8 mouse cellular contexts compared by ENCODE assay signal in the genomic region with DNA sequence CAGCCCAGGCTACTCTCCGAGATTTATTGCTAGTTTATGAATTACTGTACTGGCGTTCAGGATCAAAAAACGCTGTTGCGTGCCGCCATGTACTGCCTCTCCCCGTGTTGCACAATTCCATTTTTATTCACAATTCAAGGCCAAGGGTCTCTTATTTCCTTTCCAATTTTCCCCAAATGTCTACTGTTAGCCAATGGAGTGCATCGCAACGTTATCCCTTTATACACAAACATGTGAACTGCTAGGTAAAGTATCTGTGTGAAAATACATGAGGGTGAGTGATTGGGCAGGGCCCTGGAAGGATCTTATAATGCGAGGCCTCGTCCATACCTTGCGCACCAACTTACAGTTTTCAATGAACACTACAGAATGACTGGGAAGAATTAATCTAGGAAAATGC. TPM values are rescaled to one million over a fixed set of nuclear protein-coding genes. Genes with fewer than 3 reads are reported as not detected.
DNase-seq lines count a peak whose midpoint lies in the region; ATAC-seq lines count a peak whose summit lies in the region.

No protein-coding gene starts in this region.

- peak overlapping the region; percentile 95 for H3K9ac ChIP-seq in kidney, embryonic 16.5 days (replicated peaks; ENCODE audit: low read length)
- H3K9ac ChIP-seq in hindbrain, embryonic 11.5 days (ENCODE audit: low read depth, low read length) = peak overlapping the region; percentile 77

- WGBS in kidney, embryonic 16.5 days = 20% methylated on average over 11 of the region's 11 CpGs
- WGBS in hindbrain, embryonic 11.5 days = 51% methylated on average over 11 of the region's 11 CpGs
- 54% methylated on average over 11 of the region's 11 CpGs for whole genome bisulfite sequencing in midbrain, embryonic 10.5 days

- H3K4me2 ChIP-seq in kidney, embryonic 16.5 days (replicated peaks; ENCODE audit: low read depth, low read length) = peak overlapping the region; percentile 53
- H3K4me2 ChIP-seq in hindbrain, embryonic 11.5 days (replicated peaks; ENCODE audit: low read depth, low read length) = peak overlapping the region; percentile 43

- peaks cover 10% of the 10 kb centered on the region for H3K4me1 ChIP-seq in kidney, embryonic 16.5 days (ENCODE audit: insufficient read depth, low read length)
- peaks cover 4% of the 10 kb centered on the region; the same call in 1 of the 2 replicates for H3K4me1 ChIP-seq in brown adipose tissue, adult 24 weeks (ENCODE audit: control insufficient read depth, insufficient read depth, insufficient read length, low read length)
- no peaks in the 10 kb centered on the region for H3K4me1 ChIP-seq in hindbrain, embryonic 11.5 days (replicated peaks; ENCODE audit: control insufficient read depth, insufficient read depth, low read length)
- H3K4me1 ChIP-seq in midbrain, embryonic 10.5 days = peaks cover 10% of the 10 kb centered on the region

- H3K9me3 ChIP-seq in kidney, embryonic 16.5 days (ENCODE audit: low read length) = no peaks in the 10 kb centered on the region
- H3K9me3 ChIP-seq in hindbrain, embryonic 11.5 days (ENCODE audit: control insufficient read depth, low read length) = no peaks in the 10 kb centered on the region
- H3K9me3 ChIP-seq in midbrain, embryonic 10.5 days (replicated peaks) = no peaks in the 10 kb centered on the region

- H3K36me3 ChIP-seq in kidney, embryonic 16.5 days (ENCODE audit: insufficient read depth, low read length) = peaks cover 12% of the 10 kb centered on the region
- H3K36me3 ChIP-seq in hindbrain, embryonic 11.5 days (ENCODE audit: control insufficient read depth, insufficient read depth, low read length) = 0 out of 2 replicates have a peak, but pooled peaks cover 4% of the 10 kb centered on the region
- peaks cover 50% of the 10 kb centered on the region for H3K36me3 ChIP-seq in midbrain, embryonic 10.5 days

- H3K27ac ChIP-seq in kidney, embryonic 16.5 days (ENCODE audit: low read length) = no peak overlapping the region
- no peak overlapping the region; the same call in 1 of the 2 replicates for H3K27ac ChIP-seq in brown adipose tissue, adult 24 weeks (replicated peaks; ENCODE audit: low read depth, low read length)
- no peak overlapping the region for H3K27ac ChIP-seq in hindbrain, embryonic 11.5 days (ENCODE audit: low read depth, low read length)
- peak overlapping the region; percentile 96 for H3K27ac ChIP-seq in midbrain, embryonic 10.5 days (replicated peaks)

- H3K4me3 ChIP-seq in kidney, embryonic 16.5 days (ENCODE audit: low read length) = peak overlapping the region; percentile 91
- peak overlapping the region; percentile 78 for H3K4me3 ChIP-seq in brown adipose tissue, adult 24 weeks (ENCODE audit: insufficient read depth, low read depth, low read length)
- H3K4me3 ChIP-seq in hindbrain, embryonic 11.5 days (ENCODE audit: low read depth, low read length) = peak overlapping the region; percentile 67
- peak overlapping the region; percentile 86 for H3K4me3 ChIP-seq in midbrain, embryonic 10.5 days

- DNase-seq in kidney, adult 18-20 months = no peak
- peak; percentile 34 for DNase-seq in hindbrain, embryonic 11.5 days (ENCODE audit: low spot score)
- peak; percentile 18 for DNase-seq in midbrain, embryonic 10.5 days (ENCODE audit: low spot score)
- DNase-seq in thymus, postnatal 14 days = no peak
- DNase-seq in urinary bladder, postnatal 4 days (ENCODE audit: low spot score in 2 of 2) = no peak
- DNase-seq in urinary bladder, adult 2 months (ENCODE audit: low spot score) = no peak

- no peak for ATAC-seq in kidney, embryonic 16.5 days (ENCODE audit: low FRiP score, low TSS enrichment)
- no peak for ATAC-seq in hindbrain, embryonic 11.5 days (ENCODE audit: low FRiP score)

- H3K27me3 ChIP-seq in kidney, embryonic 16.5 days (ENCODE audit: insufficient read depth, low read length) = no peaks in the 10 kb centered on the region
- H3K27me3 ChIP-seq in hindbrain, embryonic 11.5 days (ENCODE audit: control insufficient read depth, insufficient read depth, low read length) = no peaks in the 10 kb centered on the region
- H3K27me3 ChIP-seq in midbrain, embryonic 10.5 days (ENCODE audit: low read depth, poor library complexity, severe bottlenecking) = no peaks in the 10 kb centered on the region

RNA-seq across cellular contexts. Expression of a gene that starts 0.9 kb away (rescaled TPM):
- polyA plus RNA-seq in kidney, embryonic 16.5 days (2015; fragmentation: Nextera tagmentation; extraction: Ambion mirVana) = 77.6 and 91.8 TPM in 2 replicates
- polyA plus RNA-seq in brown adipose tissue, adult 24 weeks (2012; ENCODE audit: insufficient read depth, insufficient read length, missing spikeins) = 11.4 and 17.1 TPM in 2 replicates
- 78.1 and 85.9 TPM in 2 replicates for polyA plus RNA-seq in hindbrain, embryonic 11.5 days (2014; fragmentation: Nextera tagmentation; extraction: Ambion mirVana)
- 91.0 and 91.6 TPM in 2 replicates for polyA plus RNA-seq in midbrain, embryonic 10.5 days (2016; fragmentation: Nextera tagmentation; extraction: Ambion mirVana)
- 57.6 and 72.1 TPM in 2 replicates for polyA plus RNA-seq in urinary bladder, adult 2 months (2012; rRNA removed)

RNA-seq across cellular contexts. Expression of a gene that starts 31.6 kb away (rescaled TPM):
- 1.3 and 1.6 TPM in 2 replicates for polyA plus RNA-seq in kidney, embryonic 16.5 days (2015; fragmentation: Nextera tagmentation; extraction: Ambion mirVana)
- not detected in 2 replicates for polyA plus RNA-seq in brown adipose tissue, adult 24 weeks (2012; ENCODE audit: insufficient read depth, insufficient read length, missing spikeins)
- polyA plus RNA-seq in hindbrain, embryonic 11.5 days (2014; fragmentation: Nextera tagmentation; extraction: Ambion mirVana) = 1.8 and 2.3 TPM in 2 replicates
- 2.2 and 2.3 TPM in 2 replicates for polyA plus RNA-seq in midbrain, embryonic 10.5 days (2016; fragmentation: Nextera tagmentation; extraction: Ambion mirVana)
- 1.8 and 3.5 TPM in 2 replicates for polyA plus RNA-seq in urinary bladder, adult 2 months (2012; rRNA removed)

RNA-seq across cellular contexts. Expression of a gene that starts 48.3 kb away (rescaled TPM):
- 2.9 and 4.5 TPM in 2 replicates for polyA plus RNA-seq in kidney, embryonic 16.5 days (2015; fragmentation: Nextera tagmentation; extraction: Ambion mirVana)
- polyA plus RNA-seq in brown adipose tissue, adult 24 weeks (2012; ENCODE audit: insufficient read depth, insufficient read length, missing spikeins) = 1.8 and 2.1 TPM in 2 replicates
- 3.8 and 8.4 TPM in 2 replicates for polyA plus RNA-seq in hindbrain, embryonic 11.5 days (2014; fragmentation: Nextera tagmentation; extraction: Ambion mirVana)
- 5.3 and 5.6 TPM in 2 replicates for polyA plus RNA-seq in midbrain, embryonic 10.5 days (2016; fragmentation: Nextera tagmentation; extraction: Ambion mirVana)
- polyA plus RNA-seq in urinary bladder, adult 2 months (2012; rRNA removed) = 2.4 and 4.0 TPM in 2 replicates

RNA-seq across cellular contexts. Expression of a gene that starts 49.3 kb away (rescaled TPM):
- 297 and 303 TPM in 2 replicates for polyA plus RNA-seq in kidney, embryonic 16.5 days (2015; fragmentation: Nextera tagmentation; extraction: Ambion mirVana)
- 101 and 126 TPM in 2 replicates for polyA plus RNA-seq in brown adipose tissue, adult 24 weeks (2012; ENCODE audit: insufficient read depth, insufficient read length, missing spikeins)
- polyA plus RNA-seq in hindbrain, embryonic 11.5 days (2014; fragmentation: Nextera tagmentation; extraction: Ambion mirVana) = 311 and 312 TPM in 2 replicates
- polyA plus RNA-seq in midbrain, embryonic 10.5 days (2016; fragmentation: Nextera tagmentation; extraction: Ambion mirVana) = 418 and 428 TPM in 2 replicates
- 90.0 and 101 TPM in 2 replicates for polyA plus RNA-seq in urinary bladder, adult 2 months (2012; rRNA removed)

RNA-seq across cellular contexts. Expression of a gene that starts 49.5 kb away (rescaled TPM):
- polyA plus RNA-seq in kidney, embryonic 16.5 days (2015; fragmentation: Nextera tagmentation; extraction: Ambion mirVana) = 76.9 and 78.1 TPM in 2 replicates
- polyA plus RNA-seq in brown adipose tissue, adult 24 weeks (2012; ENCODE audit: insufficient read depth, insufficient read length, missing spikeins) = 72.0 and 99.9 TPM in 2 replicates
- 81.1 and 92.1 TPM in 2 replicates for polyA plus RNA-seq in hindbrain, embryonic 11.5 days (2014; fragmentation: Nextera tagmentation; extraction: Ambion mirVana)
- 99.1 and 123 TPM in 2 replicates for polyA plus RNA-seq in midbrain, embryonic 10.5 days (2016; fragmentation: Nextera tagmentation; extraction: Ambion mirVana)
- 17.6 and 25.1 TPM in 2 replicates for polyA plus RNA-seq in urinary bladder, adult 2 months (2012; rRNA removed)

Comparison
In these comparisons a context has a peak if more than half of its experiments do, and no peak if none do; other contexts are left out.
1. DNase-seq: peak in hindbrain, embryonic 11.5 days (single experiment) and midbrain, embryonic 10.5 days (single experiment); none in kidney, adult 18-20 months (single experiment), thymus, postnatal 14 days (single experiment), urinary bladder, postnatal 4 days (0 of 2) and urinary bladder, adult 2 months (single experiment).
2. Peak in every context shown above with its lines, with median percentiles within 50 percentile points of each other: H3K4me3 ChIP-seq.